Mouse (Mus musculus) activated CD4-positive, CD25-positive, alpha-beta regulatory T cell, adult 4 months (primary cell): ENCODE measurements at regions not wholly inside any gene's neighbourhood (a gene's known extent, or its start where the extent isn't known, plus 50 kb on each side); places are given as distances from the start of the nearest gene placed in this dataset.
A peak's percentile ranks its signal among the peaks of the same experiment; 100 is the strongest.

Experiments used
- ATAC-seq: one replicate; pipeline ENCODE4 v1.8.0; 2017

DNA sequence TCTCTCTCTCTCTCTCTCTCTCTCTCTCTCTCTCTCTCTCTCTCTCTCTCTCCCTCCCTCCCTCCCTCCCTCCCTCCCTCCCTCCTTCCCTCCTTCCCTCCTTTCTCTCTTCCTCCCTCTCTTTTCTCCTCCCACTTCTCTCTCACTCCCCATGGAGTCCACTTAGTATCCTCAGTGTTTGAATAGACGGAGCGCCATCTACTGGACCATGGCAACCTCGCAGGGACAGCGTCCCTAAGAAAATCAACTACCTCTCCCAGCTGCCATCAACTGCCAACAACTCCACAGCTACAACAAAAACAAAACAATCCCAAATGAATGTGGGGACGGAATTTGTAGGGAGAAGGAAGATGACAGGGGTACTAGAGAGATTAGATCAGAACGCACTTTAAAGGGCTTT, 69.5 kb upstream of the Gls start:
- peak; percentile 49 for ATAC-seq

DNA sequence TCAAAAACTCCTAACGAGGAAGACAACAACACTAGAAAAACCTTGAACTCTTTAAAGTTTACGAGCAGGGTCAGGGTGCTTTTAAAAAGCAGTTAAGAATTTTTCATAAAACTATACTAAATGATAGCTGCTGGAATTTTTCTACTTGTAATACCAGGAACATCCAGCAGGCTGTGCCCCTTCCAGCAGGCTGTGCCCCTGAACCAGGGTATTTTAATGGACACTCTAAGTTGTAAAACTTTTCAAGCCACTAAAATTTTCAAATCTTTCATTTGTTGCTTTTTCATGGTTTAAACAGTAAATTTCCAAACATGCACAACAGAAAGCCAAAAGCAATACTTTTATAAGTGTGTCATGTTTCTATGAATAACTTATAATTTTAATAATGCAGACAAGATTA, 68.2 kb upstream of the Gls start:
- ATAC-seq, result peak; percentile 54

DNA sequence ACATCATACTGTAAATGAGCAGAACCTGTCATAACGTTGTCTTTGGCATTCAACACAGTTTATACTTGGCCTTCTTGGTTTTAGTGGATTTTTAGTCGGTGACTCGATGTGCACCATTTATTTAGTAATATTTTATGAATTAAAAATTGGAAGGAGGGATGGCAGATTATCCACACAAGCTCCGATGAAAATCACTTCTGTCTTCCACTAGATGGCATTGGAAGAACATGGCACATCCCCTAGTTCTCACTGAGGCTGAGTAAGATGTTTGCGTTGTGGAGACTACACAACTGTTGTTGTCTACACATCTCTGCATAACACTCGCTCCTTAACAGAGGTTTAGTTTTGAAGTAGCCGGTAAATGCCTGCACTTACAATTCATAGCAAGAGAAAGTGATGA, 66.5 kb upstream of the Gls start:
- ATAC-seq, result no peak

DNA sequence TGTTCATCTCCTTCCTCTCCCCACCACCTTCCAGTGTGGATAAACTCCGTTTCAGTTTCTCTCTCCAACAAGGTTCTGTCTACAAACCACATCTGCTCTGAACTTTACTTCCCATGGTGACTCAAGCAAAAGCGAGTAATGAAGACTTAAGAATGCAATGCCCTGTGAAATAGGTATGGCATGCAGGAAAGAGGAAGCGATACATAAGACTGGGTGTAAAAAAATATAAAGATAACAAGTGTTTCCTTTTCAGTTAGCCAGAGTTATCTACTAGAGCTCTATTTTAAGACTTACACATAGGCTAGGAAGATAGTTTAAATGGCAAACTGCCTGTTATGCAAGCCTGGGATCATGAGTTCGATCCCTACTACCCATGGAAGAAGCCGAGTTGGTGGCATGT, 65.3 kb upstream of the Gls start:
- ATAC-seq, result no peak

DNA sequence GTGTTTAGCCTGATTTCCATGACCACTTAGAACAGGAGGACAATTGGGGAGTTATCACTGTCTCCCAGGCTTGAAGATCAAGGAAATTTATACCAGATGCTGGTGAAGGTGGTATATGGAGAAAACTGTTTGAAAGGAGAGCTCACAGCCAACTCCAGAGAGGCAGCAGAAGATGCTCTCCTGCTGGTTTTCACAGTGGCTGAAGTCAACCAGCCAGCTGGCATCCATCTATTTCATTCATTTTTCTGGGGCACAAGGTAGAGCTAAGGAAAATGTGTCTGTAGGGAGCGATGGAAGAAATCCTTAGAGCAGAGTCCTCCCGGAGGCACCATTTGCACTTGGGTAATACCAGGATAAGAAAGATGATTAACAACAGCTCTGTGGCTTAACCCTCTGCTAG, 63.1 kb upstream of the Gls start:
- no peak for ATAC-seq

DNA sequence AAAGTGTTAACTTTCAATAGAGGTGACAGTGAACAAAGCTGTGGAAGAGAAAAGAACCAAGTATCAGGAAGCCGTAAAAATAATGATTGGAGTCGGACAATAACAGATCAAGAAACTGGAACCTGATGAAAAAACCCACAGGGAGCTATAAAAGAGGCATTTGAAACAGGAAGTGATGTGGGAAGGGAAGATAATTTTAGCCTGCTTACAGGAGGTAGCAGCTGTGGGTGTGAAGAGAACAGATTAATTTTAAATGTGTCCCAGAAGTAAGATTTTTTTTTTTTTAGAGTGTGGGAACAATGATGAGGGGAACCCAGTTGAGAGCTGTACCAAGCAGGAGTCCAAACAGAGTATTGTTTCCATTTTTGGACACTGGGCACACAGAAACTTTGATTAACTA, 61.5 kb upstream of the Gls start:
- no peak for ATAC-seq

DNA sequence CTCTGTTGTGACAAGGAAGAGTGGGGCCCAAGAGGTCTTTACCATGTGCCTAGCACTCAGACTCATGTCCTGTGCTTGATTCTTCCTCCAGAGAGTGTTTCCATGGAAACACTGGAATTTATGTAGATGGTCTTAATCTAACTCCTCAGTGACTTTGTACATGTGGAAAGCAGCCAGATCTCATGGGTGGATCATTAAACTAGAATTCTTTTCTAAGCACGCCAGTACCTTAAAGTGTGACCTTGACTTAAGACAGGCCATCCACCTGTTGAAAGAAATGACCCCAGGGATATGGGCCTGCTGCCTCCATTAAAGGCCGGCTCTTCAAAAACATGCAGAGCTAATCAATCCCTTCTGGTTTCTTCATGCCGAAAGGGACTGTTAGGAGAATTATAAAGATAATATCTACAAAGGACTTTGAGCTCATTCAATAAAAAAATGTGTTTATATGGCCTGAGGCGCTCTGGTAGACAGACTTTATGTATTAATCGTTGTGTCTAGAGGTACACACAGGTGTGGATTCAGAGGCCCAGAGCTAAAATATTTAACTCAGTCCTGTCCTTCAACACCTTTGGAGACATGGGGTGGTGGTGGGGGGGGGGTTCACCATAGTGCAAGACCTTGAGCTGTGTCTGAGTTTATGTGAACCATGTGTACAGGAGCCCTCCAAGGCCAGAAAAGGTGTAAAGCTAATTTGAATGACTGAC, 60.5 kb upstream of the Gls start:
- ATAC-seq, result no peak
